Mouse (Mus musculus) cortical plate, adult 2 months (tissue): ENCODE data around the gene Abcg4.

Source experiments
- CTCF ChIP-seq: fragments of 200-500 bp; IDR thresholded peaks from 2 replicates; pipeline ENCODE4 v1.5.1; 2011; ENCODE audit warnings: mild to moderate bottlenecking, control low read depth, low read length; ENCODE audit not compliant: insufficient read depth; ENCODE audit errors: extremely low read depth
- POLR2A ChIP-seq: fragments of 200-500 bp; IDR thresholded peaks from 2 replicates; pipeline ENCODE4 v1.6.1; 2011; ENCODE audit warnings: mild to moderate bottlenecking, low read length, control low read depth; ENCODE audit not compliant: insufficient read depth; ENCODE audit errors: extremely low read depth

GRCm38 (mm10) chr9:44250445-44250844, 38.0 kb downstream of the Abcg4 start:
- no peak for TF ChIP-seq POLR2A
- TF ChIP-seq CTCF = no peak
